8 mouse cellular contexts compared by ENCODE assay signal in genomic region chr8:56294373-56294877, GRCm38 (mm10). TPM values are rescaled to one million over a fixed set of nuclear protein-coding genes. Genes with fewer than 3 reads are reported as not detected.
DNase-seq lines count a peak whose midpoint lies in the region; ATAC-seq and TF ChIP-seq lines count a peak whose summit lies in the region.

Gene Hpgd (plus strand): TSS chr8:56294585.

- H3K79me2 ChIP-seq in macrophage (ENCODE audit: inconsistent target), result no peaks in the 10 kb centered on the region

- 0 out of 2 replicates have a peak, but pooled peaks have one; percentile 43 for TF ChIP-seq EP300 in ES-Bruce4 (IDR thresholded peaks at IDR 0.05; ENCODE audit: insufficient read depth, low read depth, low read length)

- H3K4me3 ChIP-seq in ES-Bruce4 (ENCODE audit: low read depth, low read length) (peak within 1 kb of the TSS; percentile 66), macrophage (ENCODE audit: inconsistent target) (peak within 1 kb of the TSS; percentile 12; the same call in 1 of the 2 replicates)
- peak within 1 kb of the TSS; percentile 49 for H3K4me3 ChIP-seq in forebrain, postnatal 0 days (ENCODE audit: low read depth, low read length)
- peak within 1 kb of the TSS; percentile 64 for H3K4me3 ChIP-seq in hindbrain, embryonic 10.5 days

- intact Hi-C loops in left cerebral cortex, postnatal 14 days (cut with DNase I), result no loop called here

- TF ChIP-seq CTCF in ES-Bruce4 (IDR thresholded peaks at IDR 0.05; ENCODE audit: low read depth, low read length), result no peak
- no peak for TF ChIP-seq CTCF in forebrain, postnatal 0 days (IDR thresholded peaks at IDR 0.05; ENCODE audit: low read depth)

- H3K36me3 ChIP-seq in ES-Bruce4 (ENCODE audit: control insufficient read depth, insufficient read depth, low read length, poor library complexity, severe bottlenecking) (no peaks in the 10 kb centered on the region), macrophage (ENCODE audit: inconsistent target) (no peaks in the 10 kb centered on the region)
- H3K36me3 ChIP-seq in forebrain, postnatal 0 days (ENCODE audit: insufficient read depth), result no peaks in the 10 kb centered on the region
- H3K36me3 ChIP-seq in hindbrain, embryonic 10.5 days, result no peaks in the 10 kb centered on the region

- peak; percentile 25 to 55 for DNase-seq in adrenal gland, postnatal 36 days
- peak; percentile 46 for DNase-seq in forebrain, postnatal 0 days
- peak; percentile 70 for DNase-seq in hindbrain, embryonic 10.5 days (ENCODE audit: low spot score)
- DNase-seq in left cerebral cortex, postnatal 14 days (ENCODE audit: low spot score in 2 of 2), result peak; percentile 7 to 21
- DNase-seq in right cerebral cortex, postnatal 10 days (ENCODE audit: low spot score in 2 of 2), result peak; percentile 46 to 47
- DNase-seq in c-Kit-positive CD71-positive TER-119-positive erythroid progenitor cells, embryonic 14.5 days (ENCODE audit: low spot score), result no peak

- H3K4me2 ChIP-seq in forebrain, postnatal 0 days (ENCODE audit: low read depth), result peak within 1 kb of the TSS; percentile 96

- no peaks in the 10 kb centered on the region for H3K9me3 ChIP-seq in ES-Bruce4 (replicated peaks; ENCODE audit: control insufficient read depth, insufficient read depth, low read length, poor library complexity, severe bottlenecking)
- no peaks in the 10 kb centered on the region for H3K9me3 ChIP-seq in forebrain, postnatal 0 days (ENCODE audit: low read length)
- H3K9me3 ChIP-seq in hindbrain, embryonic 10.5 days, result no peaks in the 10 kb centered on the region

- peak; percentile 74 for ATAC-seq in forebrain, postnatal 0 days

- H3K27ac ChIP-seq in ES-Bruce4 (ENCODE audit: insufficient read depth, low read length) (no peak within 1 kb of the TSS), macrophage (no peak within 1 kb of the TSS)
- H3K27ac ChIP-seq in forebrain, postnatal 0 days (ENCODE audit: low read depth, low read length), result no peak within 1 kb of the TSS
- H3K27ac ChIP-seq in hindbrain, embryonic 10.5 days, result peak within 1 kb of the TSS; percentile 80

- peak within 1 kb of the TSS; percentile 53 for H3K9ac ChIP-seq in ES-Bruce4 (ENCODE audit: low read depth, poor library complexity, severe bottlenecking)
- peak within 1 kb of the TSS; percentile 47 for H3K9ac ChIP-seq in forebrain, postnatal 0 days

- under 1% methylated on average over 33 of the region's 33 CpGs for WGBS in forebrain, postnatal 0 days
- WGBS in hindbrain, embryonic 10.5 days, result under 1% methylated on average over 33 of the region's 33 CpGs
- WGBS in macrophage (ENCODE audit: missing documents), result 3% methylated on average over 33 of the region's 33 CpGs

- H3K4me1 ChIP-seq in ES-Bruce4 (ENCODE audit: control insufficient read depth, insufficient read depth, low read length), result no peaks in the 10 kb centered on the region
- H3K4me1 ChIP-seq in forebrain, postnatal 0 days (ENCODE audit: insufficient read depth), result no peaks in the 10 kb centered on the region; the same call in 1 of the 2 replicates
- H3K4me1 ChIP-seq in hindbrain, embryonic 10.5 days (replicated peaks), result peaks cover 24% of the 10 kb centered on the region

- no peaks in the 10 kb centered on the region; the same call in 1 of the 2 replicates for H3K27me3 ChIP-seq in ES-Bruce4 (ENCODE audit: control insufficient read depth, insufficient read depth, low read length, poor library complexity, severe bottlenecking)
- H3K27me3 ChIP-seq in forebrain, postnatal 0 days (ENCODE audit: insufficient read depth, low read length), result no peaks in the 10 kb centered on the region
- H3K27me3 ChIP-seq in hindbrain, embryonic 10.5 days (ENCODE audit: insufficient read depth, poor library complexity, severe bottlenecking), result peaks cover 36% of the 10 kb centered on the region

- no peak for TF ChIP-seq POLR2A in ES-Bruce4 (IDR thresholded peaks at IDR 0.05; ENCODE audit: insufficient read depth, low read length)

RNA-seq across cellular contexts. Expression of gene Hpgd, which starts in this region (rescaled TPM):
- polyA plus RNA-seq in ES-Bruce4 (2011; ENCODE audit: insufficient read depth, insufficient read length, low read depth, missing spikeins) (1.8 and 2.0 TPM in 2 replicates), macrophage (2018) (1.3 to 9.5 TPM (median 2.9 TPM) in 3 replicates)
- 1 to 10 TPM; 6.0 to 7.1 TPM for total RNA-seq in adrenal gland, postnatal 36 days (2021)
- 3.7 and 4.5 TPM in 2 replicates for total RNA-seq in forebrain, postnatal 0 days (2014; rRNA removed)
- 4.2 and 4.9 TPM in 2 replicates for polyA plus RNA-seq in forebrain, postnatal 0 days (2015; fragmentation: Nextera tagmentation; extraction: Ambion mirVana)
- polyA plus RNA-seq in hindbrain, embryonic 10.5 days (2016; fragmentation: Nextera tagmentation; extraction: Ambion mirVana), result 8.1 and 11.9 TPM in 2 replicates
- 1 to 10 TPM; 2.9 to 3.6 TPM for total RNA-seq in left cerebral cortex, postnatal 14 days (2021)
- total RNA-seq in macrophage (2018; cell fraction: chromatin; rRNA removed), result 1 to 10 TPM in 1 of 26 experiments, not detected in 25; 6.2 TPM
- 1 to 10 TPM in 8 of 26 experiments, under 1 TPM in 5, not detected in 13; 0.48 to 1.8 (median 1.1) TPM for total RNA-seq in macrophage (2018; cell fraction: cytosol; rRNA removed)
- under 1 TPM in 6 of 26 experiments, not detected in 20; 0.39 to 0.86 (median 0.66) TPM for total RNA-seq in macrophage (2018; cell fraction: nucleus; rRNA removed)

Comparison
In these comparisons a context has a peak if more than half of its experiments do, and no peak if none do; other contexts are left out.
1. H3K4me3 ChIP-seq: peak in every context shown above with its lines; median percentile 66 in ES-Bruce4; 64 in hindbrain, embryonic 10.5 days; 49 in forebrain, postnatal 0 days; 12 in macrophage.